24 mouse cellular contexts compared by ENCODE assay signal in the genomic region with DNA sequence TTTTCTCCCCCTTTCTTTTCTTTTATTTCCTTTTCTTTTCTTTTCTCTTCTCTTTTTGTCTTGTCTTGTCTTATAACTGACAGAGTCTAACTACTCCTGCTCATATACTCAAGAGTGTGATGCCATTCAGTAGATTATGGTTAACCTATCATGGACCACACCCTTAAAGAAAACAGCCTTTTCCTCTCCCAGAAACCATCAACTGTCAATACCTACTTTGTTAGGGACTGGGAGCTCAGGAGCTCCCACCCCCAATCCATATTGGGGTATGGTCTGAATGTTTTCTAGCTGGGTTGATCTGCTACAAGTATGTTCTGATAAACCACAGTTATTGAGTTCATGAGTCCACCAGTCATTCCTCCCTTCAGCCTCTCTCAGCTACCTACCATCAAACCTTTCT.
A peak's percentile ranks its signal among the peaks of the same experiment; 100 is the strongest.
DNase-seq lines count a peak whose midpoint lies in the region; ATAC-seq and TF ChIP-seq lines count a peak whose summit lies in the region.
"Had no signal": no experiment of that assay in that cellular context is flagged by ENCODE, and none has a peak within 500 bp of the region (broad histone marks: within the 10 kb centered on the region; RNA-seq: fewer than 3 reads in every experiment).

No protein-coding gene starts in this region.

- peak; percentile 54; the same call in 1 of the 2 replicates for ATAC-seq in megakaryocyte progenitor cell, adult 5-6 weeks (replicated peaks; ENCODE audit: poor library complexity)
- peak; percentile 53; the same call in 1 of the 2 replicates for ATAC-seq in megakaryocyte-erythroid progenitor cell, adult 5-6 weeks (replicated peaks; ENCODE audit: low FRiP score, low TSS enrichment, poor library complexity, severe bottlenecking)
- no peak for ATAC-seq in hindbrain, embryonic 16.5 days
- no peak for ATAC-seq in forebrain, embryonic 15.5 days (replicated peaks)
- ATAC-seq: activated CD4-positive, CD25-positive, alpha-beta regulatory T cell, adult 4 months; CD4-positive, CD25-positive, alpha-beta regulatory T cell, adult 4 months; Patski had no signal

- no peak for TF ChIP-seq CTCF in MEL (IDR thresholded peaks at IDR 0.05 in 2 of 3, conservative IDR thresholded peaks at IDR 0.05 in 1 of 3; ENCODE audit: control insufficient read depth in 1 of 3, insufficient read depth in 1 of 3, low read depth in 2 of 3, low read length in 3 of 3, poor library complexity in 1 of 3, severe bottlenecking in 1 of 3)

- no peak for TF ChIP-seq POLR2A in MEL (IDR thresholded peaks at IDR 0.05; ENCODE audit: control insufficient read depth in 1 of 2, insufficient read depth in 1 of 2, low read depth in 1 of 2, low read length in 2 of 2, poor library complexity in 1 of 2)

- H3K36me3 ChIP-seq in MEL (ENCODE audit: control insufficient read depth in 1 of 2, insufficient read depth in 2 of 2, low read length in 2 of 2), result peaks cover 0 to 45% of the 10 kb centered on the region in 2 experiments; a peak in 2 of 4 replicates
- H3K36me3 ChIP-seq in hindbrain, embryonic 16.5 days (ENCODE audit: control insufficient read depth, insufficient read depth, low read length), result no peaks in the 10 kb centered on the region
- H3K36me3 ChIP-seq in forebrain, embryonic 15.5 days, result no peaks in the 10 kb centered on the region
- H3K36me3 ChIP-seq: G1E had no signal

- H3K9ac ChIP-seq in MEL (ENCODE audit: control insufficient read depth, low read depth, low read length, poor library complexity, severe bottlenecking), result no peak overlapping the region
- no peak overlapping the region for H3K9ac ChIP-seq in hindbrain, embryonic 16.5 days (ENCODE audit: low read depth, low read length)
- no peak overlapping the region for H3K9ac ChIP-seq in forebrain, embryonic 15.5 days (replicated peaks)

- peaks cover 21 to 29% of the 10 kb centered on the region in 2 experiments for H3K4me1 ChIP-seq in MEL (ENCODE audit: control insufficient read depth in 1 of 2, insufficient read depth in 2 of 2, low read length in 2 of 2)
- H3K4me1 ChIP-seq in hindbrain, embryonic 16.5 days (ENCODE audit: control insufficient read depth, insufficient read depth, low read depth, low read length), result no peaks in the 10 kb centered on the region
- H3K4me1 ChIP-seq in forebrain, embryonic 15.5 days, result no peaks in the 10 kb centered on the region

- TF ChIP-seq EP300 in MEL (IDR thresholded peaks at IDR 0.05; ENCODE audit: low read depth in 1 of 2, low read length in 2 of 2), result peak; percentile 98 to 99

- no peaks in the 10 kb centered on the region for H3K27me3 ChIP-seq in MEL (ENCODE audit: control insufficient read depth in 1 of 2, insufficient read depth in 2 of 2, low read length in 2 of 2)
- no peaks in the 10 kb centered on the region for H3K27me3 ChIP-seq in hindbrain, embryonic 16.5 days (replicated peaks; ENCODE audit: control insufficient read depth, insufficient read depth, low read length)
- H3K27me3 ChIP-seq in forebrain, embryonic 15.5 days, result no peaks in the 10 kb centered on the region
- H3K27me3 ChIP-seq: CH12.LX had no signal

- peak; percentile 69 for DNase-seq in MEL (ENCODE audit: low read depth, low spot score)
- peak; percentile 81 for DNase-seq in MEL-GATA-1-ER (ENCODE audit: extremely low read depth, low read depth)
- no peak for DNase-seq in gastrocnemius, adult 18-20 months (ENCODE audit: low spot score)
- no peak for DNase-seq in layer of hippocampus, postnatal 25 days (ENCODE audit: extremely low spot score in 1 of 2, low spot score in 1 of 2)
- DNase-seq: adrenal gland, adult 2 months; adrenal gland, adult 8-10 months; adrenal gland, postnatal 10 days; adrenal gland, postnatal 14 days; adrenal gland, postnatal 25 days; adrenal gland, postnatal 36 days; B cell, adult 2 months; cerebellum, adult 11 months; cerebellum, adult 11-12 months; cerebellum, adult 18-20 months; cerebellum, adult 2 months had no signal

- no peak overlapping the region for H3K4me2 ChIP-seq in hindbrain, embryonic 16.5 days (ENCODE audit: low read length)
- no peak overlapping the region for H3K4me2 ChIP-seq in forebrain, embryonic 15.5 days (replicated peaks)

- H3K9me3 ChIP-seq in MEL (replicated peaks; ENCODE audit: insufficient read depth, low read length), result no peaks in the 10 kb centered on the region
- no peaks in the 10 kb centered on the region for H3K9me3 ChIP-seq in hindbrain, embryonic 16.5 days (ENCODE audit: control insufficient read depth, low read length)
- H3K9me3 ChIP-seq in forebrain, embryonic 15.5 days, result no peaks in the 10 kb centered on the region
- H3K9me3 ChIP-seq: G1E had no signal

- no peaks in the 10 kb centered on the region for H3K79me2 ChIP-seq in MEL (ENCODE audit: control insufficient read depth, insufficient read depth, low read length, poor library complexity)

- H3K27ac ChIP-seq in MEL (ENCODE audit: control insufficient read depth, low read depth, low read length), result peak overlapping the region; percentile 64
- no peak overlapping the region for H3K27ac ChIP-seq in hindbrain, embryonic 16.5 days (ENCODE audit: low read depth, low read length)
- H3K27ac ChIP-seq in forebrain, embryonic 15.5 days (replicated peaks), result no peak overlapping the region

- no peak overlapping the region for H3K4me3 ChIP-seq in MEL (ENCODE audit: control insufficient read depth in 1 of 2, insufficient read depth in 1 of 2, low read depth in 2 of 2, low read length in 2 of 2)
- no peak overlapping the region for H3K4me3 ChIP-seq in hindbrain, embryonic 16.5 days (ENCODE audit: low read length)
- no peak overlapping the region for H3K4me3 ChIP-seq in forebrain, embryonic 15.5 days

- TF ChIP-seq RAD21 in MEL (IDR thresholded peaks at IDR 0.05; ENCODE audit: low read depth, low read length), result no peak

TF ChIP-seq in MEL, 35 proteins besides CTCF, POLR2A, EP300 and RAD21:
- TF ChIP-seq MXI1 (IDR thresholded peaks at IDR 0.05; ENCODE audit: low read depth, low read length) (peak; percentile 40; the same call in 1 of the 2 replicates), TAL1 (IDR thresholded peaks at IDR 0.05; ENCODE audit: low read length) (peak; percentile 33; the same call in 1 of the 2 replicates), NELFE (IDR thresholded peaks at IDR 0.05; ENCODE audit: low read depth, low read length) (no peak), POLR2AphosphoS5 (IDR thresholded peaks at IDR 0.05; ENCODE audit: borderline replicate concordance, low read depth, low read length) (no peak), ZNF384 (IDR thresholded peaks at IDR 0.05; ENCODE audit: low read depth, low read length) (0 out of 2 replicates have a peak, but pooled peaks have one; percentile 1), MYB (IDR thresholded peaks at IDR 0.05; ENCODE audit: low read depth, low read length) (peak; percentile 97), MAX (IDR thresholded peaks at IDR 0.05; ENCODE audit: low read length) (no peak), TBP (IDR thresholded peaks at IDR 0.05; ENCODE audit: low read depth, low read length) (no peak), ZC3H11A (IDR thresholded peaks at IDR 0.05; ENCODE audit: low read depth, low read length) (no peak), GABPA (IDR thresholded peaks at IDR 0.05; ENCODE audit: low read depth, low read length) (no peak), USF1 (IDR thresholded peaks at IDR 0.05; ENCODE audit: low read depth, low read length) (no peak), KAT2A (conservative IDR thresholded peaks at IDR 0.05; ENCODE audit: low read depth, low read length) (no peak), RCOR1 (IDR thresholded peaks at IDR 0.05; ENCODE audit: low read depth, low read length) (peak; percentile 90), BHLHE40 (IDR thresholded peaks at IDR 0.05; ENCODE audit: borderline replicate concordance, low read depth, low read length) (peak; percentile 55; the same call in 1 of the 2 replicates), NRF1 (IDR thresholded peaks at IDR 0.05; ENCODE audit: insufficient read depth, low read depth, low read length, poor library complexity, severe bottlenecking) (no peak), CHD1 (IDR thresholded peaks at IDR 0.05; ENCODE audit: low read depth, low read length) (no peak), ZKSCAN1 (IDR thresholded peaks at IDR 0.05; ENCODE audit: low read depth, low read length) (no peak), ELF1 (IDR thresholded peaks at IDR 0.05; ENCODE audit: low read depth, low read length) (no peak), MAFK (IDR thresholded peaks at IDR 0.05; ENCODE audit: borderline replicate concordance, low read depth, low read length) (peak; percentile 81), MYC (IDR thresholded peaks at IDR 0.05; ENCODE audit: low read depth, low read length) (0 out of 2 replicates have a peak, but pooled peaks have one; percentile 29), UBTF (IDR thresholded peaks at IDR 0.05; ENCODE audit: borderline replicate concordance, insufficient read depth, low read depth, low read length) (no peak), SIN3A (IDR thresholded peaks at IDR 0.05; ENCODE audit: low read length) (peak; percentile 71), HCFC1 (IDR thresholded peaks at IDR 0.05; ENCODE audit: low read depth, low read length) (no peak), MAZ (IDR thresholded peaks at IDR 0.05; ENCODE audit: low read depth, low read length) (no peak), JUND (IDR thresholded peaks at IDR 0.05; ENCODE audit: low read depth, low read length) (0 out of 2 replicates have a peak, but pooled peaks have one; percentile 28), GATA1 (IDR thresholded peaks at IDR 0.05; ENCODE audit: low read depth, low read length) (peak; percentile 90), USF2 (IDR thresholded peaks at IDR 0.05; ENCODE audit: borderline replicate concordance in 1 of 2, insufficient read depth in 1 of 2, low read depth in 1 of 2, low read length in 2 of 2) (no peak), ETS1 (IDR thresholded peaks at IDR 0.05; ENCODE audit: low read depth, low read length) (peak; percentile 82), SMC3 (IDR thresholded peaks at IDR 0.05; ENCODE audit: low read depth, low read length) (no peak), CHD2 (IDR thresholded peaks at IDR 0.05; ENCODE audit: low read length) (0 out of 2 replicates have a peak, but pooled peaks have one; percentile 48), TCF12 (IDR thresholded peaks at IDR 0.05; ENCODE audit: low read depth, low read length) (peak; percentile 86), E2F4 (IDR thresholded peaks at IDR 0.05; ENCODE audit: borderline replicate concordance, low read depth, low read length) (no peak), MEF2A (IDR thresholded peaks at IDR 0.05; ENCODE audit: extremely low read depth, insufficient replicate concordance, low read depth, low read length, poor library complexity, severe bottlenecking) (no peak), ZMIZ1 (IDR thresholded peaks at IDR 0.05; ENCODE audit: low read depth, low read length) (peak; percentile 56; the same call in 1 of the 2 replicates), POLR2AphosphoS2 (IDR thresholded peaks at IDR 0.05; ENCODE audit: low read length) (no peak)

Comparison
In these comparisons a context has a peak if more than half of its experiments do, and no peak if none do; other contexts are left out.
1. DNase-seq: peak in MEL (single experiment) and MEL-GATA-1-ER (single experiment); none in gastrocnemius, adult 18-20 months (single experiment) and layer of hippocampus, postnatal 25 days (0 of 2).
2. ATAC-seq: peak in megakaryocyte progenitor cell, adult 5-6 weeks (single experiment) and megakaryocyte-erythroid progenitor cell, adult 5-6 weeks (single experiment); none in hindbrain, embryonic 16.5 days (single experiment) and forebrain, embryonic 15.5 days (single experiment).